4 mouse cellular contexts compared by ENCODE assay signal in genomic region chr12:52392636-52393035, GRCm38 (mm10).
"Had no signal": no experiment of that assay in that cellular context is flagged by ENCODE, and none has a peak within 500 bp of the region (broad histone marks: within the 10 kb centered on the region; RNA-seq: fewer than 3 reads in every experiment).

No protein-coding gene starts in this region.

- DNase-seq: kidney, postnatal 14 days; right cerebral cortex, postnatal 14 days; thymus, adult 2 months; thymus, postnatal 25 days had no signal
